In the genomic region with DNA sequence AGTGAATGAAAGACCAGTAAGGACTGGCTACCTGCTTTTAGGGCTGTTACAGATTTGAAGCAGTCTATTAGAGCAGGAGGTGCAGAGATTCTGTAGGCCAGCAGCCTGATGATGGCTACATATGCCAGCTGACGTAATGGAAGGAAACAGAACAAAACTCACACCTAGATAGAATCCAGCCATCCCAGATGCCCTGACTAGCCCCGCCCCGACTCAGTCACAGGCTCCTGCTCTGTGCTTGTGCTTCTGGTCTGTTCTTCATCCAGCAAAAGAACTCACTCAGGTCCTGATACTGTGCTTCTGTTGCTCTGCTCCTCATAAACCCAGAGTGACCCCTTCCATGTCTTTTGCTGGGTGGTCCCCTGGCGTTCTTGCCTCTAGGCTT, we compare ENCODE assay signal across 11 mouse cellular contexts. TPM values are rescaled to one million over a fixed set of nuclear protein-coding genes. Genes with fewer than 3 reads are reported as not detected.
A peak's percentile ranks its signal among the peaks of the same experiment; 100 is the strongest.
DNase-seq lines count a peak whose midpoint lies in the region; ATAC-seq and TF ChIP-seq lines count a peak whose summit lies in the region.
"Had no signal": no experiment of that assay in that cellular context is flagged by ENCODE, and none has a peak within 500 bp of the region (broad histone marks: within the 10 kb centered on the region; RNA-seq: fewer than 3 reads in every experiment).

No protein-coding gene starts in this region.

- no peak overlapping the region for H3K4me2 ChIP-seq in lung, embryonic 14.5 days
- no peak overlapping the region for H3K4me2 ChIP-seq in embryonic facial prominence, embryonic 15.5 days (replicated peaks)
- no peak overlapping the region for H3K4me2 ChIP-seq in limb, embryonic 15.5 days

- H3K36me3 ChIP-seq in heart, embryonic 10.5 days: no peaks in the 10 kb centered on the region
- H3K36me3 ChIP-seq in lung, embryonic 14.5 days (ENCODE audit: insufficient read depth): no peaks in the 10 kb centered on the region
- no peaks in the 10 kb centered on the region for H3K36me3 ChIP-seq in embryonic facial prominence, embryonic 15.5 days
- no peaks in the 10 kb centered on the region for H3K36me3 ChIP-seq in limb, embryonic 15.5 days

- H3K9ac ChIP-seq in lung, embryonic 14.5 days: no peak overlapping the region
- H3K9ac ChIP-seq in embryonic facial prominence, embryonic 15.5 days: no peak overlapping the region
- no peak overlapping the region for H3K9ac ChIP-seq in limb, embryonic 15.5 days

- H3K4me3 ChIP-seq in heart, embryonic 10.5 days: no peak overlapping the region
- no peak overlapping the region for H3K4me3 ChIP-seq in lung, embryonic 14.5 days (ENCODE audit: low read depth, low read length)
- H3K4me3 ChIP-seq in lung, adult 2 months (replicated peaks; ENCODE audit: extremely low read depth, low read depth, low read length): no peak overlapping the region
- H3K4me3 ChIP-seq in embryonic facial prominence, embryonic 15.5 days (replicated peaks): no peak overlapping the region
- no peak overlapping the region for H3K4me3 ChIP-seq in limb, embryonic 15.5 days

- no peak for ATAC-seq in lung, embryonic 14.5 days (ENCODE audit: insufficient read depth)
- no peak for ATAC-seq in embryonic facial prominence, embryonic 15.5 days (ENCODE audit: insufficient number of reproducible peaks, low FRiP score, low TSS enrichment, low read depth)
- ATAC-seq in limb, embryonic 15.5 days (ENCODE audit: insufficient number of reproducible peaks, low FRiP score, low TSS enrichment, low read depth): no peak
- ATAC-seq: CD4-positive, CD25-positive, alpha-beta regulatory T cell, adult 4 months; Patski had no signal

- WGBS in heart, embryonic 10.5 days: 56% methylated on average over 4 of the region's 4 CpGs
- 49% methylated on average over 4 of the region's 4 CpGs for WGBS in lung, embryonic 14.5 days
- 63% methylated on average over 4 of the region's 4 CpGs for WGBS in lung, adult 2 months
- 64% methylated on average over 4 of the region's 4 CpGs for WGBS in embryonic facial prominence, embryonic 15.5 days
- 44% methylated on average over 4 of the region's 4 CpGs for WGBS in limb, embryonic 15.5 days

- no peak for TF ChIP-seq CTCF in lung, embryonic 14.5 days (IDR thresholded peaks at IDR 0.05; ENCODE audit: low read depth)
- TF ChIP-seq CTCF in lung, adult 2 months (IDR thresholded peaks at IDR 0.05; ENCODE audit: insufficient read depth, low read length): no peak

- no peaks in the 10 kb centered on the region for H3K27me3 ChIP-seq in heart, embryonic 10.5 days (ENCODE audit: insufficient read depth, poor library complexity, severe bottlenecking)
- H3K27me3 ChIP-seq in lung, embryonic 14.5 days (ENCODE audit: insufficient read depth, low read length): no peaks in the 10 kb centered on the region
- H3K27me3 ChIP-seq in embryonic facial prominence, embryonic 15.5 days: no peaks in the 10 kb centered on the region
- H3K27me3 ChIP-seq in limb, embryonic 15.5 days: no peaks in the 10 kb centered on the region
- H3K27me3 ChIP-seq: Patski had no signal

- no peak for TF ChIP-seq POLR2A in lung, adult 2 months (IDR thresholded peaks at IDR 0.05; ENCODE audit: borderline replicate concordance, extremely low read depth, low read depth, low read length)

- DNase-seq in heart, embryonic 10.5 days (ENCODE audit: low spot score): peak; percentile 80
- no peak for DNase-seq in heart, adult 9 months (ENCODE audit: low spot score in 2 of 2)
- no peak for DNase-seq in lung, embryonic 14.5 days
- DNase-seq in lung, adult 2 months: no peak
- no peak for DNase-seq in natural killer cell, adult 2 months (ENCODE audit: low spot score in 2 of 2)
- DNase-seq in testis, postnatal 14 days (ENCODE audit: low spot score): no peak

- no peaks in the 10 kb centered on the region for H3K9me3 ChIP-seq in heart, embryonic 10.5 days
- H3K9me3 ChIP-seq in lung, embryonic 14.5 days (ENCODE audit: low read depth, low read length): no peaks in the 10 kb centered on the region
- no peaks in the 10 kb centered on the region for H3K9me3 ChIP-seq in embryonic facial prominence, embryonic 15.5 days (replicated peaks)
- no peaks in the 10 kb centered on the region for H3K9me3 ChIP-seq in limb, embryonic 15.5 days

- H3K4me1 ChIP-seq in heart, embryonic 10.5 days: peaks cover 49% of the 10 kb centered on the region
- H3K4me1 ChIP-seq in lung, embryonic 14.5 days (ENCODE audit: insufficient read depth): peaks cover 38% of the 10 kb centered on the region
- H3K4me1 ChIP-seq in lung, adult 2 months (ENCODE audit: control insufficient read depth, insufficient read depth, low read length): no peaks in the 10 kb centered on the region
- H3K4me1 ChIP-seq in embryonic facial prominence, embryonic 15.5 days: peaks cover 31% of the 10 kb centered on the region
- H3K4me1 ChIP-seq in limb, embryonic 15.5 days: peaks cover 33% of the 10 kb centered on the region

- peak overlapping the region; percentile 62 for H3K27ac ChIP-seq in heart, embryonic 10.5 days
- H3K27ac ChIP-seq in lung, embryonic 14.5 days (ENCODE audit: low read depth): peak overlapping the region; percentile 48; the same call in 1 of the 2 replicates
- peak overlapping the region; percentile 44; the same call in 1 of the 2 replicates for H3K27ac ChIP-seq in embryonic facial prominence, embryonic 15.5 days (replicated peaks)
- peak overlapping the region; percentile 65 for H3K27ac ChIP-seq in limb, embryonic 15.5 days
- H3K27ac ChIP-seq: macrophage had no signal

RNA-seq across cellular contexts. Expression of a gene that starts 3.1 kb away (rescaled TPM):
- 27.0 and 31.3 TPM in 2 replicates for polyA plus RNA-seq in heart, embryonic 10.5 days (2016; fragmentation: Nextera tagmentation; extraction: Ambion mirVana)
- polyA plus RNA-seq in lung, embryonic 14.5 days (2014; fragmentation: Nextera tagmentation; extraction: Ambion mirVana): 22.2 and 25.6 TPM in 2 replicates
- polyA plus RNA-seq in lung, adult 2 months (2012; rRNA removed): 12.6 and 13.4 TPM in 2 replicates
- 23.2 and 25.0 TPM in 2 replicates for polyA plus RNA-seq in embryonic facial prominence, embryonic 15.5 days (2015; fragmentation: Nextera tagmentation; extraction: Ambion mirVana)
- 19.6 and 23.4 TPM in 2 replicates for polyA plus RNA-seq in limb, embryonic 15.5 days (2015; fragmentation: Nextera tagmentation; extraction: Ambion mirVana)

RNA-seq across cellular contexts. Expression of a gene that starts 3.2 kb away (rescaled TPM):
- 15.2 and 22.4 TPM in 2 replicates for polyA plus RNA-seq in heart, embryonic 10.5 days (2016; fragmentation: Nextera tagmentation; extraction: Ambion mirVana)
- polyA plus RNA-seq in lung, embryonic 14.5 days (2014; fragmentation: Nextera tagmentation; extraction: Ambion mirVana): 17.1 and 20.1 TPM in 2 replicates
- polyA plus RNA-seq in lung, adult 2 months (2012; rRNA removed): 1.3 and 2.5 TPM in 2 replicates
- polyA plus RNA-seq in embryonic facial prominence, embryonic 15.5 days (2015; fragmentation: Nextera tagmentation; extraction: Ambion mirVana): 18.4 and 18.5 TPM in 2 replicates
- 16.7 and 18.6 TPM in 2 replicates for polyA plus RNA-seq in limb, embryonic 15.5 days (2015; fragmentation: Nextera tagmentation; extraction: Ambion mirVana)

RNA-seq across cellular contexts. Expression of a gene that starts 18.1 kb away (rescaled TPM):
- polyA plus RNA-seq in heart, embryonic 10.5 days (2016; fragmentation: Nextera tagmentation; extraction: Ambion mirVana): 0.46 and 0.74 TPM in 2 replicates
- polyA plus RNA-seq in lung, embryonic 14.5 days (2014; fragmentation: Nextera tagmentation; extraction: Ambion mirVana): 0.80 and 0.87 TPM in 2 replicates
- polyA plus RNA-seq in lung, adult 2 months (2012; rRNA removed): 1.7 and 2.0 TPM in 2 replicates
- polyA plus RNA-seq in embryonic facial prominence, embryonic 15.5 days (2015; fragmentation: Nextera tagmentation; extraction: Ambion mirVana): 1.1 and 1.9 TPM in 2 replicates
- 0.21 and 0.32 TPM in 2 replicates for polyA plus RNA-seq in limb, embryonic 15.5 days (2015; fragmentation: Nextera tagmentation; extraction: Ambion mirVana)

RNA-seq across cellular contexts. Expression of a gene that starts 47.8 kb away (rescaled TPM):
- polyA plus RNA-seq in heart, embryonic 10.5 days (2016; fragmentation: Nextera tagmentation; extraction: Ambion mirVana): 1,266 and 1,290 TPM in 2 replicates
- polyA plus RNA-seq in lung, embryonic 14.5 days (2014; fragmentation: Nextera tagmentation; extraction: Ambion mirVana): 2,372 and 2,581 TPM in 2 replicates
- 276 and 321 TPM in 2 replicates for polyA plus RNA-seq in lung, adult 2 months (2012; rRNA removed)
- polyA plus RNA-seq in embryonic facial prominence, embryonic 15.5 days (2015; fragmentation: Nextera tagmentation; extraction: Ambion mirVana): 2,086 and 2,192 TPM in 2 replicates
- polyA plus RNA-seq in limb, embryonic 15.5 days (2015; fragmentation: Nextera tagmentation; extraction: Ambion mirVana): 1,698 and 2,211 TPM in 2 replicates
